Mouse (Mus musculus) MEL (cell line): ENCODE data around the gene Sox12. TPM values are rescaled to one million over a fixed set of nuclear protein-coding genes. Genes with fewer than 3 reads are reported as not detected.

Source experiments
- DNase-seq: peaks from one replicate; pipeline ENCODE4 v3.0.0; 2011; ENCODE audit warnings: low read depth, low spot score
- H3K27ac ChIP-seq: 2 replicates; pipeline ENCODE4 v1.5.1; 2012; ENCODE audit warnings: low read depth, mild to moderate bottlenecking, control low read depth, low read length, moderate library complexity; ENCODE audit not compliant: control insufficient read depth
- H3K27me3 ChIP-seq, 2 experiments: fragments of 150-350 bp in 1 of 2; sonication (generic) in 1 of 2; 2 replicates each; pipeline ENCODE4 v1.6.1; 2012; ENCODE audit warnings: low read length in 2 of 2, mild to moderate bottlenecking in 2 of 2, improper control_type of control experiment in 1 of 2, moderate library complexity in 1 of 2; ENCODE audit not compliant: insufficient read depth in 2 of 2, control insufficient read depth in 1 of 2
- H3K36me3 ChIP-seq, 2 experiments: 2 replicates each; pipeline ENCODE4 v1.6.1; 2012 to 2014; ENCODE audit warnings: low read length in 2 of 2, improper control_type of control experiment in 1 of 2, inconsistent platforms in 1 of 2, mild to moderate bottlenecking in 1 of 2; ENCODE audit not compliant: insufficient read depth in 2 of 2, control insufficient read depth in 1 of 2
- H3K4me1 ChIP-seq, 2 experiments: fragments of 150-350 bp in 1 of 2; sonication (generic) in 1 of 2; 2 replicates each; pipeline ENCODE4 v1.6.1; 2012; ENCODE audit warnings: low read length in 2 of 2, improper control_type of control experiment in 1 of 2, mild to moderate bottlenecking in 1 of 2; ENCODE audit not compliant: insufficient read depth in 2 of 2, control insufficient read depth in 1 of 2
- H3K4me3 ChIP-seq, 2 experiments: fragments of 150-350 bp in 1 of 2; sonication (generic) in 1 of 2; 2 replicates each; pipeline ENCODE4 v1.5.1; 2012; ENCODE audit warnings: low read depth in 2 of 2, low read length in 2 of 2, mild to moderate bottlenecking in 2 of 2, moderate library complexity in 2 of 2, control low read depth in 1 of 2, improper control_type of control experiment in 1 of 2; ENCODE audit not compliant: control insufficient read depth in 1 of 2, insufficient read depth in 1 of 2
- H3K79me2 ChIP-seq: 2 replicates; pipeline ENCODE4 v1.6.1; 2012; ENCODE audit warnings: mild to moderate bottlenecking, low read length, moderate library complexity; ENCODE audit not compliant: control insufficient read depth, poor library complexity, insufficient read depth
- H3K9ac ChIP-seq: 2 replicates; pipeline ENCODE4 v1.6.1; 2012; ENCODE audit warnings: low read depth, mild to moderate bottlenecking, control low read depth, low read length, moderate library complexity; ENCODE audit not compliant: control insufficient read depth, poor library complexity, severe bottlenecking
- H3K9me3 ChIP-seq: fragments of 150-350 bp; sonication (generic); replicated peaks from 2 replicates; pipeline ENCODE4 v1.6.1; 2012; ENCODE audit warnings: mild to moderate bottlenecking, low read length, improper control_type of control experiment, moderate library complexity; ENCODE audit not compliant: insufficient read depth
- CHD1 ChIP-seq: IDR thresholded peaks from 2 replicates; pipeline ENCODE4 v1.6.1; 2012; ENCODE audit warnings: low read depth, mild to moderate bottlenecking, inconsistent platforms, low read length, improper control_type of control experiment
- CHD2 ChIP-seq: IDR thresholded peaks from 2 replicates; pipeline ENCODE4 v1.6.1; 2011; ENCODE audit warnings: low read length, improper control_type of control experiment
- E2F4 ChIP-seq: IDR thresholded peaks from 2 replicates; pipeline ENCODE4 v1.6.1; 2011; ENCODE audit warnings: low read depth, low read length, improper control_type of control experiment, borderline replicate concordance
- ELF1 ChIP-seq: IDR thresholded peaks from 2 replicates; pipeline ENCODE4 v1.6.1; 2014; ENCODE audit warnings: low read depth, mild to moderate bottlenecking, inconsistent platforms, low read length, improper control_type of control experiment, moderate library complexity
- ETS1 ChIP-seq: IDR thresholded peaks from 2 replicates; pipeline ENCODE4 v1.6.1; 2012; ENCODE audit warnings: low read depth, mild to moderate bottlenecking, inconsistent platforms, low read length, improper control_type of control experiment, moderate library complexity
- GABPA ChIP-seq: IDR thresholded peaks from 2 replicates; pipeline ENCODE4 v1.6.1; 2012; ENCODE audit warnings: low read depth, mild to moderate bottlenecking, inconsistent platforms, low read length, improper control_type of control experiment, moderate library complexity
- JUND ChIP-seq: IDR thresholded peaks from 2 replicates; pipeline ENCODE4 v1.6.1; 2011; ENCODE audit warnings: low read depth, mild to moderate bottlenecking, improper control_type of control experiment, low read length
- KAT2A ChIP-seq: conservative IDR thresholded peaks from 2 replicates; pipeline ENCODE4 v1.6.1; 2012; ENCODE audit warnings: low read depth, low read length, improper control_type of control experiment, inconsistent platforms
- MAFK ChIP-seq: IDR thresholded peaks from 2 replicates; pipeline ENCODE4 v1.6.1; 2011; ENCODE audit warnings: low read depth, mild to moderate bottlenecking, low read length, improper control_type of control experiment, borderline replicate concordance
- MAX ChIP-seq: IDR thresholded peaks from 2 replicates; pipeline ENCODE4 v1.6.1; 2011; ENCODE audit warnings: low read length, improper control_type of control experiment
- MAZ ChIP-seq: IDR thresholded peaks from 2 replicates; pipeline ENCODE4 v1.6.1; 2012; ENCODE audit warnings: low read depth, mild to moderate bottlenecking, inconsistent platforms, low read length, improper control_type of control experiment
- MEF2A ChIP-seq: IDR thresholded peaks from 2 replicates; pipeline ENCODE4 v1.6.1; 2014; ENCODE audit warnings: low read depth, mild to moderate bottlenecking, inconsistent platforms, low read length, improper control_type of control experiment; ENCODE audit not compliant: poor library complexity, insufficient replicate concordance, severe bottlenecking; ENCODE audit errors: extremely low read depth
- MYB ChIP-seq: IDR thresholded peaks from 2 replicates; pipeline ENCODE4 v1.6.1; 2011; ENCODE audit warnings: mild to moderate bottlenecking, low read depth, low read length, improper control_type of control experiment
- MYC ChIP-seq: IDR thresholded peaks from 2 replicates; pipeline ENCODE4 v1.6.1; 2011; ENCODE audit warnings: low read depth, mild to moderate bottlenecking, low read length, improper control_type of control experiment, moderate library complexity
- NRF1 ChIP-seq: IDR thresholded peaks from 2 replicates; pipeline ENCODE4 v1.6.1; 2014; ENCODE audit warnings: low read depth, mild to moderate bottlenecking, inconsistent platforms, low read length, improper control_type of control experiment, moderate library complexity; ENCODE audit not compliant: poor library complexity, insufficient read depth, severe bottlenecking
- POLR2A ChIP-seq, 2 experiments: IDR thresholded peaks; 2 replicates each; pipeline ENCODE4 v1.6.1; 2011 to 2012; ENCODE audit warnings: low read length in 2 of 2, mild to moderate bottlenecking in 2 of 2, control low read depth in 1 of 2, improper control_type of control experiment in 1 of 2, low read depth in 1 of 2, moderate library complexity in 1 of 2; ENCODE audit not compliant: control insufficient read depth in 1 of 2, insufficient read depth in 1 of 2, poor library complexity in 1 of 2
- POLR2AphosphoS5 ChIP-seq: IDR thresholded peaks from 2 replicates; pipeline ENCODE4 v1.6.1; 2012; ENCODE audit warnings: low read depth, borderline replicate concordance, mild to moderate bottlenecking, inconsistent platforms, low read length, moderate library complexity, mixed read lengths
- RAD21 ChIP-seq: IDR thresholded peaks from 2 replicates; pipeline ENCODE4 v1.6.1; 2011; ENCODE audit warnings: mild to moderate bottlenecking, low read depth, low read length, improper control_type of control experiment
- RCOR1 ChIP-seq: IDR thresholded peaks from 2 replicates; pipeline ENCODE4 v1.6.1; 2012; ENCODE audit warnings: low read depth, mild to moderate bottlenecking, inconsistent platforms, low read length, improper control_type of control experiment
- SIN3A ChIP-seq: IDR thresholded peaks from 2 replicates; pipeline ENCODE4 v1.6.1; 2012; ENCODE audit warnings: low read length, improper control_type of control experiment, inconsistent platforms
- SMC3 ChIP-seq: IDR thresholded peaks from 2 replicates; pipeline ENCODE4 v1.6.1; 2011; ENCODE audit warnings: low read depth, low read length, improper control_type of control experiment
- TAL1 ChIP-seq: IDR thresholded peaks from 2 replicates; pipeline ENCODE4 v1.6.1; 2012; ENCODE audit warnings: mild to moderate bottlenecking, inconsistent platforms, low read length, moderate library complexity, mixed read lengths
- TBP ChIP-seq: IDR thresholded peaks from 2 replicates; pipeline ENCODE4 v1.8.0; 2011; ENCODE audit warnings: low read depth, low read length, improper control_type of control experiment
- UBTF ChIP-seq: IDR thresholded peaks from 2 replicates; pipeline ENCODE4 v1.6.1; 2012; ENCODE audit warnings: low read depth, mild to moderate bottlenecking, inconsistent platforms, low read length, improper control_type of control experiment, moderate library complexity, borderline replicate concordance; ENCODE audit not compliant: insufficient read depth
- USF1 ChIP-seq: IDR thresholded peaks from 2 replicates; pipeline ENCODE4 v1.6.1; 2014; ENCODE audit warnings: low read depth, mild to moderate bottlenecking, inconsistent platforms, low read length, improper control_type of control experiment, moderate library complexity
- USF2 ChIP-seq, 2 experiments: IDR thresholded peaks; 2 replicates each; pipeline ENCODE4 v1.6.1; 2011 to 2012; ENCODE audit warnings: improper control_type of control experiment in 2 of 2, low read length in 2 of 2, borderline replicate concordance in 1 of 2, inconsistent platforms in 1 of 2, low read depth in 1 of 2, mild to moderate bottlenecking in 1 of 2; ENCODE audit not compliant: insufficient read depth in 1 of 2
- ZC3H11A ChIP-seq: IDR thresholded peaks from 2 replicates; pipeline ENCODE4 v1.6.1; 2012; ENCODE audit warnings: low read depth, mild to moderate bottlenecking, inconsistent platforms, low read length, improper control_type of control experiment
- ZMIZ1 ChIP-seq: IDR thresholded peaks from 2 replicates; pipeline ENCODE4 v1.6.1; 2012; ENCODE audit warnings: low read depth, mild to moderate bottlenecking, inconsistent platforms, low read length, improper control_type of control experiment, moderate library complexity
- ZNF384 ChIP-seq: IDR thresholded peaks from 2 replicates; pipeline ENCODE4 v1.6.1; 2012; ENCODE audit warnings: low read depth, mild to moderate bottlenecking, inconsistent platforms, low read length, improper control_type of control experiment
- polyA plus RNA-seq, 2 experiments: library from polyadenylated mRNA; stranded (reverse) in 1 of 2; unstranded in 1 of 2; fragments of >175 nt in 1 of 2; fragments of >200 nt in 1 of 2; gene quantifications; 2 replicates each; pipeline versions ENCODE4 v1.2.1 to v1.2.4; 2012; ENCODE audit warnings: low replicate concordance in 2 of 2, low read depth in 1 of 2; ENCODE audit not compliant: insufficient read length in 2 of 2, insufficient read depth in 1 of 2, missing spikeins in 1 of 2
- total RNA-seq: library from RNA; depleted of rRNA; stranded (reverse); fragments of 300-350 nt; gene quantifications from 2 replicates; pipeline ENCODE4 v1.2.3, GENCODE M21; 2012

The Sox12 gene
- total and polyA plus RNA-seq, 3 experiments = 1.5 to 24.7 TPM; not detected in 1

GRCm38 (mm10) chr2:152347722-152348121, 50.1 kb downstream of the Sox12 start:
- peak; percentile 63 for DNase-seq
- no peak for TF ChIP-seq E2F4
- 0 out of 2 replicates have a peak, but pooled peaks have one; percentile 2 for TF ChIP-seq MYC
- TF ChIP-seq MYB = no peak
- no peak for TF ChIP-seq MEF2A
- TF ChIP-seq TAL1 = no peak
- peak; percentile 96 for TF ChIP-seq TBP
- 0 out of 2 replicates have a peak, but pooled peaks have one; percentile 24 for TF ChIP-seq ETS1
- 0 out of 4 replicates have a peak overlapping the region, but pooled peaks of 1 of the 2 experiments have one; percentile 11 for H3K4me3 ChIP-seq
- H3K4me1 ChIP-seq = peaks cover 30 to 56% of the 10 kb centered on the region in 2 experiments
- no peaks in the 10 kb centered on the region for H3K27me3 ChIP-seq
- H3K9ac ChIP-seq = peak overlapping the region; percentile 59
- no peaks in the 10 kb centered on the region for H3K9me3 ChIP-seq
- peaks cover 2 to 50% of the 10 kb centered on the region in 2 experiments; a peak in 3 of 4 replicates for H3K36me3 ChIP-seq
- H3K79me2 ChIP-seq = peaks cover 9% of the 10 kb centered on the region
- peak overlapping the region; percentile 92 for H3K27ac ChIP-seq

DNA sequence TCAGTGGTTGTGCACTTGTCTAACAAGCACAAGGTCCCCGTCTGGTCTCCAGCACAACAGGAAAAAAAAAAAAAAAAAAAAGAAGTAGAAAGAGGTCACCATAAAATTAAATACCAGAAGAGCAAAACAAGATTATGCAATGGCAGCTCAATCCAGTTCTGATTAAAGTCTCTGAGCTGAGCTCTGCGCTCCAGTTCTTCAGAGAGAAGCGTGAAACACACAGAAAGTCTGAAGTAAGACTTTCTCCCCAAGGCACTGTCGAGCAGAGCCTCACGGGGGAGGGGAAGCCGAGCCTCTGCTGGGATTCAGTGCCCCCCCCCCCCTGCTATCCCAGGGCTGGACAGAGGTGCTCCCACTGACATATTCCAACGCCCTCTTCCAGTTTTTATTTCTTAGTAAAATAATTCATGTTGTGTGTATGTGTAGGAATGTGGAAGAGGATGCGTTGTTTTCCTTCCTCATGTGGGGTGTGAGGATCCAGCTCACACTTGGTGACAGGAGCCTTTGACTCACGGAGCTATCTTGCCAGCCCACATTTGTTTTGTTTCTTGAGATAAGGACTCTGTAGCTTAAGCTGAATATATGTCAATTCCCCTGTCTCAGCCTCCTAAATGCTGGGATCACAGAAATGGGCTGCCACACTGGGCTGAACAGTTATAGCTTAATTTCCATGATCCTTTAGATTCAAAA, 50.9 kb downstream of the Sox12 start:
- H3K4me1 ChIP-seq = peaks cover 31 to 63% of the 10 kb centered on the region in 2 experiments
- no peaks in the 10 kb centered on the region for H3K27me3 ChIP-seq
- H3K4me3 ChIP-seq = peak overlapping the region; percentile 19 to 40
- peaks cover 17% of the 10 kb centered on the region for H3K79me2 ChIP-seq
- DNase-seq = peak; percentile 95
- H3K36me3 ChIP-seq = peaks cover 9 to 57% of the 10 kb centered on the region in 2 experiments; a peak in 3 of 4 replicates
- peak overlapping the region; percentile 92 for H3K27ac ChIP-seq
- H3K9me3 ChIP-seq = no peaks in the 10 kb centered on the region
- peak overlapping the region; percentile 84 for H3K9ac ChIP-seq
- TF ChIP-seq ETS1 (peak; percentile 90), POLR2A (IDR thresholded peaks at IDR 0.05; ENCODE audit: control insufficient read depth in 1 of 2, insufficient read depth in 1 of 2, low read depth in 1 of 2, low read length in 2 of 2, poor library complexity in 1 of 2) (no peak; a peak in 1 of 4 replicates), JUND (no peak), E2F4 (no peak), GABPA (no peak), RCOR1 (peak; percentile 73), ZC3H11A (no peak), ELF1 (no peak), ZMIZ1 (peak; percentile 38; the same call in 1 of the 2 replicates), UBTF (no peak), MYC (peak; percentile 31), ZNF384 (peak; percentile 91), POLR2AphosphoS5 (no peak), MAFK (0 out of 2 replicates have a peak, but pooled peaks have one; percentile 35), CHD1 (no peak; the same call in 1 of the 2 replicates), NRF1 (no peak), USF1 (no peak), SIN3A (peak; percentile 87), USF2 (IDR thresholded peaks at IDR 0.05; ENCODE audit: borderline replicate concordance in 1 of 2, insufficient read depth in 1 of 2, low read depth in 1 of 2, low read length in 2 of 2) (no peak), CHD2 (no peak), KAT2A (no peak), MAZ (peak; percentile 51), RAD21 (no peak), MAX (peak; percentile 53; the same call in 1 of the 2 replicates), SMC3 (no peak)
